ENCODE assay signal across 28 mouse cellular contexts in genomic region chr1:40851286-40851685, GRCm38 (mm10). TPM values are rescaled to one million over a fixed set of nuclear protein-coding genes. Genes with fewer than 3 reads are reported as not detected.
"Had no signal": no experiment of that assay in that cellular context is flagged by ENCODE, and none has a peak within 500 bp of the region (broad histone marks: within the 10 kb centered on the region; RNA-seq: fewer than 3 reads in every experiment).

No protein-coding gene starts in this region.

- H3K27me3 ChIP-seq: heart, embryonic 12.5 days; hindbrain, embryonic 13.5 days; hindbrain, embryonic 15.5 days; kidney, embryonic 15.5 days; limb, embryonic 15.5 days; liver, embryonic 12.5 days had no signal

- H3K36me3 ChIP-seq: heart, embryonic 10.5 days; heart, embryonic 12.5 days; hindbrain, embryonic 13.5 days; hindbrain, embryonic 15.5 days; kidney, embryonic 15.5 days; limb, embryonic 13.5 days; limb, embryonic 15.5 days; liver, embryonic 12.5 days had no signal

- H3K4me2 ChIP-seq: heart, embryonic 12.5 days; hindbrain, embryonic 13.5 days; hindbrain, embryonic 15.5 days; kidney, embryonic 15.5 days; limb, embryonic 13.5 days; limb, embryonic 15.5 days; liver, embryonic 12.5 days had no signal

- H3K27ac ChIP-seq: heart, embryonic 10.5 days; hindbrain, embryonic 13.5 days; hindbrain, embryonic 15.5 days; hindbrain, postnatal 0 days; kidney, embryonic 15.5 days; kidney, postnatal 0 days; limb, embryonic 13.5 days; limb, embryonic 15.5 days; liver, embryonic 12.5 days; liver, embryonic 14.5 days had no signal

- H3K4me1 ChIP-seq: heart, embryonic 10.5 days; hindbrain, embryonic 13.5 days; hindbrain, embryonic 15.5 days; kidney, embryonic 15.5 days; limb, embryonic 13.5 days; limb, embryonic 15.5 days; liver, embryonic 12.5 days had no signal

- H3K4me3 ChIP-seq: heart, embryonic 10.5 days; heart, embryonic 12.5 days; hindbrain, embryonic 13.5 days; hindbrain, embryonic 15.5 days; kidney, embryonic 15.5 days; limb, embryonic 13.5 days; limb, embryonic 15.5 days; liver, embryonic 12.5 days had no signal

- DNase-seq: gastrocnemius, postnatal 14 days; gastrocnemius, postnatal 36 days; heart, adult 18-20 months; heart, postnatal 10 days; heart, postnatal 36 days; kidney, adult 11 months; kidney, adult 2 months; kidney, adult 9 months; kidney, postnatal 14 days; kidney, postnatal 36 days; layer of hippocampus, adult 9-11 months; layer of hippocampus, postnatal 36 days; left cerebral cortex, postnatal 4 days had no signal

- H3K9me3 ChIP-seq: heart, embryonic 10.5 days; heart, embryonic 12.5 days; hindbrain, embryonic 13.5 days; hindbrain, embryonic 15.5 days; kidney, embryonic 15.5 days; limb, embryonic 13.5 days; limb, embryonic 15.5 days; liver, embryonic 12.5 days had no signal

- ATAC-seq: hindbrain, postnatal 0 days; intestine, embryonic 16.5 days; liver, embryonic 12.5 days had no signal

- H3K9ac ChIP-seq: heart, embryonic 12.5 days; hindbrain, embryonic 13.5 days; hindbrain, embryonic 15.5 days; kidney, embryonic 15.5 days; limb, embryonic 13.5 days; limb, embryonic 15.5 days; liver, embryonic 12.5 days; liver, embryonic 14.5 days had no signal

RNA-seq across cellular contexts. Expression of gene Tmem182, which starts 45.9 kb away (rescaled TPM):
- total RNA-seq: hematopoietic stem cell, adult 5-6 weeks had no signal
- polyA plus RNA-seq: hindbrain, embryonic 11.5 days; liver, adult 2 months; liver, embryonic 12.5 days; liver, embryonic 14.5 days had no signal
